Mouse (Mus musculus) embryonic facial prominence, embryonic 10.5 days (tissue): ENCODE results near the gene Rcor3. TPM values are rescaled to one million over a fixed set of nuclear protein-coding genes. Genes with fewer than 3 reads are reported as not detected.

ENCODE experiments used
- DNase-seq: peaks from one replicate; pipeline ENCODE4 v3.0.0-alpha.2; 2017; ENCODE audit warnings: low spot score
- H3K27ac ChIP-seq: fragments of 300-500 bp; sonication (generic); replicated peaks from 2 replicates; pipeline ENCODE4 v1.5.1; 2016; ENCODE audit warnings: mild to moderate bottlenecking
- H3K27me3 ChIP-seq: fragments of 300-500 bp; sonication (generic); replicated peaks from 2 replicates; pipeline ENCODE4 v1.6.1; 2016; ENCODE audit warnings: low read depth, mild to moderate bottlenecking; ENCODE audit not compliant: poor library complexity, severe bottlenecking
- H3K36me3 ChIP-seq: fragments of 300-500 bp; sonication (generic); replicated peaks from 2 replicates; pipeline ENCODE4 v1.6.1; 2016; ENCODE audit warnings: mild to moderate bottlenecking, moderate library complexity
- H3K4me1 ChIP-seq: fragments of 300-500 bp; sonication (generic); 2 replicates; pipeline ENCODE4 v1.6.1; 2016
- H3K4me3 ChIP-seq: fragments of 300-500 bp; sonication (generic); 2 replicates; pipeline ENCODE4 v1.5.1; 2016; ENCODE audit warnings: mild to moderate bottlenecking, moderate library complexity
- H3K9me3 ChIP-seq: fragments of 300-500 bp; sonication (generic); 2 replicates; pipeline ENCODE4 v1.6.1; 2016; ENCODE audit warnings: mild to moderate bottlenecking
- WGBS: fragments of 180-500 bp; shearing (Covaris S2); methylation state at CpG from one replicate; pipeline ENCODE4 v1.1.7; 2016; 5-methylcytosine and 5-hydroxymethylcytosine counted together
- polyA plus RNA-seq: library from polyadenylated mRNA; unstranded; fragments of >200 nt; fragmentation: Nextera tagmentation; extraction: Ambion mirVana; gene quantifications from 2 replicates; pipeline ENCODE4 v1.2.1, GENCODE M21; 2016

Rcor3 gene
- polyA plus RNA-seq, 1 experiment from 2014 or later: 15.0 TPM

DNA sequence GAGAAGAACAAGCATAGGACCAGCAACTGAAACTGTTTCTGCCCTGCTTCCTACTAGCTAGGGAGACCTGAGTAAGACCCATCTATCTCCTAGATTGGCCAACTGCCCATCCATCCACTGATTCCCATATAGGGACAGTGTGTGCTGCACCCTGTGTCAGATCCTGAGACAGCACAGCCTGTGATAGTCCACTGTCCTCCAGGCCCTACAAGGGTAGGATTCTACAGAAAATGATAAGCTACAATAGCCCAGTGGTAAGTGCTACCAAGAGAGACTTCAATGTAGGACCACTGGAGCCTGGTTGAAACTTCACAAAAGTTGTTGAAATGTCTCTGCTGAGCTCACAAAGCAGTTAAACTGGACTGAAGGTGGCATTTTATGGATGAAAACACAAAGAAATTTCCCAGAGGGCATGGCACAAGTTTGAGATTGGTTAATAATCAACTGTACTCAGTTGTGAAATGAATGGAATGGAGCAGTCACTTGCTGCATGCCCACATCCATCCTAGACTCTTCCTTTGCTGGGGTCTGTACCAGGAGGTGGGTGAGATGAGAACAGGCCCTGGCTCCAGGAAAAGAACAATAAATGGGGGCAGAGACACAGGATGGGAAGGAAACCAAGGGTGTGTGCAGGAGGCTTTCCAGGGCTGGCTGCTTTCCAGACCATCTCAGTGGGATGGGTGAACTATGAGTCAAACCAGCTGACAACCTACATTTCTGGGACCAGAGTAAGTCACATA lies 60.9 kb downstream of the Rcor3 start:
- Histone ChIP-seq H3K9me3 (peaks cover 13% of the 10 kb centered on the region), H3K27me3 (no peaks in the 10 kb centered on the region), H3K36me3 (no peaks in the 10 kb centered on the region), H3K27ac (no peak overlapping the region), H3K4me1 (peaks cover 13% of the 10 kb centered on the region), H3K4me3 (no peak overlapping the region)
- DNase-seq: no peak

DNA sequence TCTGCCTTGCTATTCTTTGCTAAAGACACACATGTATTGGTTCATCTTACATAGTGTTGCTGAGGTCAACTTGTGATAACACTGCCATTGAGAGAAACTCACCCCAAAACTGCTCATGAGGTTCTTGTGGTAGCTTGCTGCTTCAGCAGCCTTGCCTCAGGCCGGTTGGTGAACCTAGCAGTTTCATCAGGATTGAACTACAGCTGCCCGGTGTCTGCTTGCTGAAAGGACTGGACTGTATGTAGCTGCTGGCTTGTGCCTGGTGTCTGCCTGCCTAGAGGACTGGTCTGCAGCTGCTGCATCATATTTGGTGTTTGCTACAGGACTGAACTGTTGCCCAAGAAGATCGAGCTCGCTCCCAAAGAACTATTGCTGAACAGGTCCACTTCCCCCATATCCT lies 61.8 kb downstream of the Rcor3 start:
- peaks cover 13% of the 10 kb centered on the region for H3K4me1 ChIP-seq
- no peak overlapping the region for H3K4me3 ChIP-seq
- WGBS: 79% methylated on average over 4 of the region's 4 CpGs
- H3K27ac ChIP-seq: no peak overlapping the region
- no peaks in the 10 kb centered on the region for H3K27me3 ChIP-seq
- no peak for DNase-seq
- H3K9me3 ChIP-seq: peaks cover 5% of the 10 kb centered on the region
- no peaks in the 10 kb centered on the region for H3K36me3 ChIP-seq

DNA sequence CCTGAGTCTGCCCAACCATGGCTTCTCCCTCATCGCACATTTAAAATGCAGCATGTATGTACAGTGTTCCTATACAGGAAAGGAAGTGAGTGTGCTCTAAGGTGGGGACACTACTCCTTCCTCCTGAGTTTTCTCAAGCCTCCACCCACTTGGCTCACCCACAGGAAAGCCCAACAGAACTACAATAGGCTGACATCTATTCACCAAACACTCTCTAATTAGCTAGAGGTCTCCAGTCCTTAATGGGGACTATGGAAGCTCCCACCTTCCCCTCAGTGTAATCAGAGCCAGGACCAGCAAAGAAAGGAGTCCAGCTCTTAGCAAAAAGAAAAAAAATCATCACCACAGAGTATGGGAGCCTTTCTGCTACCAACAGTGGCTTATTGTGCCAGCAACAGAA lies 63.0 kb downstream of the Rcor3 start:
- Histone ChIP-seq H3K27ac (no peak overlapping the region), H3K4me1 (peaks cover 25% of the 10 kb centered on the region), H3K4me3 (no peak overlapping the region), H3K9me3 (no peaks in the 10 kb centered on the region), H3K36me3 (no peaks in the 10 kb centered on the region), H3K27me3 (no peaks in the 10 kb centered on the region)
- no peak for DNase-seq
- WGBS: 76% methylated on average over 1 of the region's 1 CpGs

DNA sequence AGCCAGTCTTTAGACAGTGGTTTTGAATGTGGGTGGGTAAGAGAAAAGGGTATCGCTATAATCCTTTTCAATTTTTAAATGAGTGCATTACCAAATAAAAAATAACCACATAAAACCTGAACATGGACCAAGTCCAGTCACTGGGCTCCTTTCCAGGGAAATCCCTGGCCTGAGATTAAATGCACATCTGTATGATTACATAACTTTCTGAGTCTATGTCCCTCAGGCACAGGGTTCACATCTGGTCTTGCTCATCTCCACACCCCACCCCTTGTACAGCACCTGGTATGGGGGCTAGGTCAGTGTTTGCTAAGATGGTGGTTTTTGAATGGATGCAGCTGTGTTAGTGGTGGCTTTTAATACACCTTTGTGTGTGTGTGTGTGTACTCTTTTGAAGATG lies 65.4 kb downstream of the Rcor3 start:
- no peaks in the 10 kb centered on the region for H3K9me3 ChIP-seq
- peaks cover 28% of the 10 kb centered on the region for H3K4me1 ChIP-seq
- H3K4me3 ChIP-seq: no peak overlapping the region
- H3K36me3 ChIP-seq: no peaks in the 10 kb centered on the region
- 93% methylated on average over 1 of the region's 1 CpGs for WGBS
- H3K27me3 ChIP-seq: no peaks in the 10 kb centered on the region
- no peak for DNase-seq
- H3K27ac ChIP-seq: no peak overlapping the region

DNA sequence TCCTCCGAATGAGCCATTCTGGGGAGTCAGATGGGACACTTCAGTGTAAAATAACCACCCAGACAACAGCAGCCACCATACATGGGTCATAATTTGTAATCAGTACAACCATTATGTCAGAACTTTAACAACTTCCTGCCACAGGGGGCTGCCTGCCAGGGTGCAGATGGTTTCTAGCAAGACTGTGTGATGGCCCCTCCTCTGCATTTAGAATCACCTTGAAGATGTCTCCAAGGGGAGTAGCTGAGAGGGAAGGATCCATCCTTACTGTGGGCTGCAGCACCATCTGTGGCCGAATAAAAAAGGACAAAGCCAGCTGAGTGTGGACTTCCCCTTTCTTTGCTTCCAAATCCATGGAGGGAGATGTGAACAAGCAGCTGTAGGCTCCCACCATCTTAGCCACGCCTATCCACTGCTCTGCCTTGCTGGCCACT lies 67.2 kb downstream of the Rcor3 start:
- Histone ChIP-seq H3K9me3 (no peaks in the 10 kb centered on the region), H3K4me1 (peaks cover 28% of the 10 kb centered on the region), H3K27ac (0 out of 2 replicates have a peak overlapping the region, but pooled peaks have one; percentile 22), H3K27me3 (no peaks in the 10 kb centered on the region), H3K36me3 (no peaks in the 10 kb centered on the region), H3K4me3 (0 out of 2 replicates have a peak overlapping the region, but pooled peaks have one; percentile 27)
- WGBS: 72% methylated on average over 3 of the region's 3 CpGs
- no peak for DNase-seq

DNA sequence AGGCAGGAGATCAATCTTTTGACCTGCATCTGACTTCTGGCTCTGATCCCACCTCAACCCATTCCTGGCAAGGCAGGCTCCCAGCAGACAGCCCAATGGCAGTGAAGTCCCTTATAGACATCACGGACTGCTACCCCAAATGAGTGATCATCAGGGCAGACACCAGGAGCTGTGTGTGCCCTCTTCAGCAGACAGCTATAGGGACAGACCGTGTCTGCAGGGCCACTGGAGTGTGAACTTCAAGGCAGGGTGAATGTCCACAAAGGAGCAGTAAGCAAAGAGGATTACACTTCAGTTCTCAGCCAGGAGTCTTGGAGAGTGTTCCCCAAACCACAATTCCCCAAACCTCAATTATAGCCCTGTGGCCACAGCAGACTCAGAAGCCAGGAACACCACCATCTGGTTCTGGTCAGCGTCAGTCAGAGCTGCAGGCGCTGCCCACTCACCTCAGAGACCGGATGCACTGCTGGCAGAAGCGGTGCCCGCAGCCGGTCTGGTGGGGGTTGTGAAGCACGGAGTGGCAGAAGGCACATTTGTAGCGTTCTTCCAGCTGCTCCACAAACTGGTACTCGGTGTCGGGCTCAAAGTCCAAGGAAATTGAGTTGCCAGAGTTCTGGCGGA lies 67.8 kb downstream of the Rcor3 start:
- Histone ChIP-seq H3K9me3 (no peaks in the 10 kb centered on the region), H3K4me3 (peak overlapping the region; percentile 27; the same call in 1 of the 2 replicates), H3K36me3 (peaks cover 4% of the 10 kb centered on the region; the same call in 1 of the 2 replicates), H3K27me3 (no peaks in the 10 kb centered on the region), H3K4me1 (peaks cover 28% of the 10 kb centered on the region), H3K27ac (peak overlapping the region; percentile 22; the same call in 1 of the 2 replicates)
- WGBS: 56% methylated on average over 13 of the region's 13 CpGs
- DNase-seq: peak; percentile 51

DNA sequence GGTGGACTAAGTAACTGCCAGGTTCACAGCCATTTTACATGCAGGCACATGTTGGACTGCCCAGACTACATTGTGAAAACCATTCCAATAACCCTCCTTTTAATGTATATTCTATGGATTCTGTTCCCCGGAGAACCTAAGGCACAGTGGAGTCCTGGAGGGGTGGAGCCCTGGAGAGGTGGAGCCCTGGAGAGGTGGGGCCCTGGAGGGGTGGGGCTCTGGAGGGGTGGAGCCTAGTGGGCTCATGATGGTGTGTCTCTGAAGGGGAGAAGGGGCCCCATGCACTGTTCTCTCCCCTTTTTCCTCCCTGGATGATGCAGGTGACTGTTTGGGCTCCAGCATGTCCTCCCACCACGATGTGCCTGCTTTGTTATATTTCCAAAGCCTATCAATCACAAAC lies 69.7 kb downstream of the Rcor3 start:
- Histone ChIP-seq H3K4me3 (no peak overlapping the region), H3K36me3 (peaks cover 4% of the 10 kb centered on the region; the same call in 1 of the 2 replicates), H3K4me1 (peaks cover 19% of the 10 kb centered on the region), H3K27me3 (no peaks in the 10 kb centered on the region), H3K27ac (no peak overlapping the region), H3K9me3 (no peaks in the 10 kb centered on the region)
- DNase-seq: no peak
- 76% methylated on average over 2 of the region's 2 CpGs for WGBS

DNA sequence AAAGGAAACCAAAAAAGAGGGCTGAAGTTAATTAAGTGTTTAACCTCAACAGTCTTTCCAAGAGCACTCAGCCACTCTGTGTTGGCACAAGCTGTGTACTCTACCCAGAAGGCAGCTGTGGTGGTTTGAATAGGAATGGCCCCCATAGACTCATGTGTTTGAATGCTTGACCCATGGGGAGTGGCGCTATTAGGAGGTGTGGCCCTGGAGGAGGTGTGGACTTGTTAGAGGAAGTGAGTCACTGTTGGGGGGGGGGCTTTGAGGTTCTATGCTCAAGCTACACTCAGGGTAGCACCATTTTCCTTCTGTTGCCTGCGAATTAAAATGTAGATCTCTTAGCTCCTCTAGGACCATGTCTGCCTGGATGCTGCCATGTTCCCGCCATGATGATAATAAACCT lies 70.9 kb downstream of the Rcor3 start:
- no peak for DNase-seq
- Histone ChIP-seq H3K4me1 (peaks cover 16% of the 10 kb centered on the region), H3K36me3 (peaks cover 4% of the 10 kb centered on the region; the same call in 1 of the 2 replicates), H3K27me3 (no peaks in the 10 kb centered on the region), H3K27ac (no peak overlapping the region), H3K4me3 (no peak overlapping the region), H3K9me3 (no peaks in the 10 kb centered on the region)
- WGBS: 90% methylated on average over 3 of the region's 3 CpGs

DNA sequence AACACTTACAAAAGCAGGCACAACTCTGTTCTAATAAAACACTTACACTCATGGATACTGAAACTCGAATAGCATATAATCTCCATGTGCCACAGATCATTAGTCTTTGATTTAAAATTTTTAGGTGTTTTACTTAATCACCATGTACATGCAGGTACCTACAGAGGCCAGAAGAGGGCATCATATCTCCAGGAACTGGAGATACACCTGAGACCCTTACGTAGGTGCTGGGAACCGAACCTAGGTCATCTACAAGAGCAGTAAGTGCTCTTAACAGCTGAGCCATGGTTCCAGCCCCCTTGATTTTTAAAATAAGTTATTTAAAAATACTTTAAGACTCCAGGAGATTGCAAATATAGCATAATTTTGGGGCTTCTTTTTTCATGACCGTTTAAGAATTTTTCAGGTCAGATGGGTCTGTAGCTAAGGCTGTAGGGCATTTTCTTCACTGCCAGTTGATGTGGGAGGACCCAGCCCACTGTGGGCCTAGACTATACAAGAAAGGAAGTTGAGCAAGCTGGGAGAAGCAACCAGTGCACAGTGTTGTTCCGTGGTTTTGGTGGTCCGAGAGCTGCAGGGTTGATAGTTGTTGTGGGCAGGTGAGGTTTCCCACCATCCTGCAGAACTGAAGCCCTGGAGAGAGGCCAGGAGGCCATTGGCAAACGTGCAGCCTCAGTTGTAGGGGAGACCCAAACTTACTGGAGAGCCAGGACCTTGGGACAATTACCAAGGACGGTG lies 74.5 kb downstream of the Rcor3 start:
- 90% methylated on average over 8 of the region's 8 CpGs for WGBS
- H3K4me1 ChIP-seq: peaks cover 4% of the 10 kb centered on the region; the same call in 1 of the 2 replicates
- DNase-seq: no peak
- no peaks in the 10 kb centered on the region for H3K9me3 ChIP-seq
- no peak overlapping the region for H3K4me3 ChIP-seq
- H3K36me3 ChIP-seq: peaks cover 4% of the 10 kb centered on the region; the same call in 1 of the 2 replicates
- no peaks in the 10 kb centered on the region for H3K27me3 ChIP-seq
- no peak overlapping the region for H3K27ac ChIP-seq

DNA sequence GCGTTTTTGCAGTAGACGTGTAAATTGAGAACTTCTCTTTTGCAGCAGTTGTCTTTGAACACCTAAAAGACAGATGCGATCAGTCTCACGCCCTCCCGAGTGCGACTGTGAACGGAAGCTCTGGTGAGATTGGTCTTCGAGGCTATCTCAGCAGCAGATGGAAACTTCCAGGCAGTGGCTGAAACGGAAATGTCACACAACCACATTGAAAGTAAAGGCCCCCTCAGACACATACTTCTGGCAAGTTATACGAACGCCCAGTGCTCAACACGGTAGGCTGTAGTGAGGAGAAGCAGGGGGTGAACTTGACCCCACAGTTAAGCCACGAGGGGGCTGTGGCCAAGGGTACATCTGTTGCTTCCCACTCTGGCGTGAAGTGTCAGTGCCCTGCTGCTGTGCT lies 75.2 kb downstream of the Rcor3 start:
- WGBS: 90% methylated on average over 14 of the region's 14 CpGs
- no peaks in the 10 kb centered on the region for H3K27me3 ChIP-seq
- no peak for DNase-seq
- no peak overlapping the region for H3K27ac ChIP-seq
- H3K4me3 ChIP-seq: no peak overlapping the region
- peaks cover 4% of the 10 kb centered on the region; the same call in 1 of the 2 replicates for H3K36me3 ChIP-seq
- H3K9me3 ChIP-seq: no peaks in the 10 kb centered on the region
- H3K4me1 ChIP-seq: peaks cover 4% of the 10 kb centered on the region; the same call in 1 of the 2 replicates

DNA sequence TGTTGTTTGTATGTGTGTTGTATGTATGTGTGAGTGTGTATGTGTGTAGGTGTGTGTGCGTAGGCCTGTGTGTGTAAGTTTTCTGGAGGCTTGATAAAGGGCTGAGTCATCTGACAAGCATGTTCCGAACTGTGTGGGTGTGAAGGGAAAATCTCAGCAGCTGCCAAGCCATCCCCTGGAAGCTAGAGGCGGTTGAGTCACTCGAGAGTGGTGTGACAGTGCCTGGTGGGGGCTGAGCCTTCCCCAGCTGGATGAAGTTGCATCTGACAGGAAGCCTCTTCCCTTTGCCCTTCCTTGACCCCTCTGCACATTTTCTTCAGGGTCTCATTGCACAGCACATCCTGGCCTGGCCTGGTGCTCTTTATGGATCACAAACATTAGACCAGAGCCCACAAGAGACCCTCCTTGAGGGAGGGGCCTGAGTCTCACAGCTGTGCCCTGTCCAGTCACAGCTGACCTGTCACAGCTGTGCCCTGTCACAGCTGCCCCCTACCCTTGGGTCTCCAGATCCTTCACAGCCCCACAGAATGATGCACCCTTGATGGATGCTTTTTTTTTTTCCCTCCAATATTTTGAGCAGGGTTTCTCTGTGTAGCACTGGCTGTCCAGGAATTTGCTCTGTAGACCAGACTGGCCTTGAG lies 76.1 kb downstream of the Rcor3 start:
- Histone ChIP-seq H3K27ac (no peak overlapping the region), H3K4me1 (peaks cover 4% of the 10 kb centered on the region; the same call in 1 of the 2 replicates), H3K36me3 (peaks cover 4% of the 10 kb centered on the region; the same call in 1 of the 2 replicates), H3K9me3 (no peaks in the 10 kb centered on the region), H3K4me3 (no peak overlapping the region), H3K27me3 (no peaks in the 10 kb centered on the region)
- WGBS: 62% methylated on average over 4 of the region's 4 CpGs
- no peak for DNase-seq

DNA sequence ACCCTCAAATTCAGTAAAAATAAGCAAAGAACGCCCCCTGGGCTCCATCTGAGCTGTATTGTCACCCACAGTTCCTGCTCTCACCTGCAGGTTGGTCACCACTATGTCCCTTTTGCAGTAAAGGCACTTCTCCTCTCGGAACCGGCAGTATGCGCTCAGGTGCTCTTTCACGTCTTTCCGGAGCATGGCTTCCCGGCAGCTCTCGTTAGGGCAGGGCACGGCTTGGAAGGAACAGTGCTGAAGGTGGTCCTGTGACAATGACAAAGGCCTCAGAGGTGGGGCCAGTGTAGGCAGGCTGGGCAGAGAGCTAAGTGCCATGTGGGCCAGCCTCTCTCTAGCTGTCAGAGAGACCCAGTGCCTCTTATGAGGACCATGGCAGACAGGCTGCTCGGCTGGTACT lies 79.0 kb downstream of the Rcor3 start:
- Histone ChIP-seq H3K4me1 (peaks cover 7% of the 10 kb centered on the region; the same call in 1 of the 2 replicates), H3K9me3 (no peaks in the 10 kb centered on the region), H3K27me3 (no peaks in the 10 kb centered on the region), H3K4me3 (no peak overlapping the region), H3K36me3 (no peaks in the 10 kb centered on the region; the same call in 1 of the 2 replicates), H3K27ac (no peak overlapping the region)
- DNase-seq: no peak
- WGBS: 84% methylated on average over 10 of the region's 10 CpGs
